Mouse (Mus musculus) MEL (cell line): ENCODE data around the gene Elof1. TPM values are rescaled to one million over a fixed set of nuclear protein-coding genes. Genes with fewer than 3 reads are reported as not detected.
A peak's percentile ranks its signal among the peaks of the same experiment; 100 is the strongest.

Source experiments
- DNase-seq: peaks from one replicate; pipeline ENCODE4 v3.0.0; 2011; ENCODE audit warnings: low read depth, low spot score
- H3K27ac ChIP-seq: 2 replicates; pipeline ENCODE4 v1.5.1; 2012; ENCODE audit warnings: low read depth, mild to moderate bottlenecking, control low read depth, low read length, moderate library complexity; ENCODE audit not compliant: control insufficient read depth
- H3K27me3 ChIP-seq, 2 experiments: fragments of 150-350 bp in 1 of 2; sonication (generic) in 1 of 2; 2 replicates each; pipeline ENCODE4 v1.6.1; 2012; ENCODE audit warnings: low read length in 2 of 2, mild to moderate bottlenecking in 2 of 2, improper control_type of control experiment in 1 of 2, moderate library complexity in 1 of 2; ENCODE audit not compliant: insufficient read depth in 2 of 2, control insufficient read depth in 1 of 2
- H3K36me3 ChIP-seq, 2 experiments: 2 replicates each; pipeline ENCODE4 v1.6.1; 2012 to 2014; ENCODE audit warnings: low read length in 2 of 2, improper control_type of control experiment in 1 of 2, inconsistent platforms in 1 of 2, mild to moderate bottlenecking in 1 of 2; ENCODE audit not compliant: insufficient read depth in 2 of 2, control insufficient read depth in 1 of 2
- H3K4me1 ChIP-seq, 2 experiments: fragments of 150-350 bp in 1 of 2; sonication (generic) in 1 of 2; 2 replicates each; pipeline ENCODE4 v1.6.1; 2012; ENCODE audit warnings: low read length in 2 of 2, improper control_type of control experiment in 1 of 2, mild to moderate bottlenecking in 1 of 2; ENCODE audit not compliant: insufficient read depth in 2 of 2, control insufficient read depth in 1 of 2
- H3K4me3 ChIP-seq, 2 experiments: fragments of 150-350 bp in 1 of 2; sonication (generic) in 1 of 2; 2 replicates each; pipeline ENCODE4 v1.5.1; 2012; ENCODE audit warnings: low read depth in 2 of 2, low read length in 2 of 2, mild to moderate bottlenecking in 2 of 2, moderate library complexity in 2 of 2, control low read depth in 1 of 2, improper control_type of control experiment in 1 of 2; ENCODE audit not compliant: control insufficient read depth in 1 of 2, insufficient read depth in 1 of 2
- H3K79me2 ChIP-seq: 2 replicates; pipeline ENCODE4 v1.6.1; 2012; ENCODE audit warnings: mild to moderate bottlenecking, low read length, moderate library complexity; ENCODE audit not compliant: control insufficient read depth, poor library complexity, insufficient read depth
- H3K9ac ChIP-seq: 2 replicates; pipeline ENCODE4 v1.6.1; 2012; ENCODE audit warnings: low read depth, mild to moderate bottlenecking, control low read depth, low read length, moderate library complexity; ENCODE audit not compliant: control insufficient read depth, poor library complexity, severe bottlenecking
- H3K9me3 ChIP-seq: fragments of 150-350 bp; sonication (generic); replicated peaks from 2 replicates; pipeline ENCODE4 v1.6.1; 2012; ENCODE audit warnings: mild to moderate bottlenecking, low read length, improper control_type of control experiment, moderate library complexity; ENCODE audit not compliant: insufficient read depth
- CHD1 ChIP-seq: IDR thresholded peaks from 2 replicates; pipeline ENCODE4 v1.6.1; 2012; ENCODE audit warnings: low read depth, mild to moderate bottlenecking, inconsistent platforms, low read length, improper control_type of control experiment
- CTCF ChIP-seq, 3 experiments: IDR thresholded peaks in 2 of 3; conservative IDR thresholded peaks in 1 of 3; 2 replicates each; pipeline ENCODE4 v1.5.1; 2011 to 2012; ENCODE audit warnings: low read length in 3 of 3, low read depth in 2 of 3, mild to moderate bottlenecking in 2 of 3, improper control_type of control experiment in 1 of 3, inconsistent platforms in 1 of 3, mixed read lengths in 1 of 3, moderate library complexity in 1 of 3; ENCODE audit not compliant: control insufficient read depth in 1 of 3, insufficient read depth in 1 of 3, poor library complexity in 1 of 3, severe bottlenecking in 1 of 3
- EP300 ChIP-seq, 2 experiments: IDR thresholded peaks; 2 replicates each; pipeline ENCODE4 v1.6.1; 2011; ENCODE audit warnings: improper control_type of control experiment in 2 of 2, low read length in 2 of 2, low read depth in 1 of 2, mild to moderate bottlenecking in 1 of 2
- GATA1 ChIP-seq: IDR thresholded peaks from 2 replicates; pipeline ENCODE4 v1.6.1; 2011; ENCODE audit warnings: low read depth, low read length, improper control_type of control experiment
- KAT2A ChIP-seq: conservative IDR thresholded peaks from 2 replicates; pipeline ENCODE4 v1.6.1; 2012; ENCODE audit warnings: low read depth, low read length, improper control_type of control experiment, inconsistent platforms
- MAX ChIP-seq: IDR thresholded peaks from 2 replicates; pipeline ENCODE4 v1.6.1; 2011; ENCODE audit warnings: low read length, improper control_type of control experiment
- MXI1 ChIP-seq: IDR thresholded peaks from 2 replicates; pipeline ENCODE4 v1.6.1; 2011; ENCODE audit warnings: mild to moderate bottlenecking, low read depth, low read length, improper control_type of control experiment
- MYC ChIP-seq: IDR thresholded peaks from 2 replicates; pipeline ENCODE4 v1.6.1; 2011; ENCODE audit warnings: low read depth, mild to moderate bottlenecking, low read length, improper control_type of control experiment, moderate library complexity
- NELFE ChIP-seq: IDR thresholded peaks from 2 replicates; pipeline ENCODE4 v1.6.1; 2011; ENCODE audit warnings: low read depth, low read length, improper control_type of control experiment
- RAD21 ChIP-seq: IDR thresholded peaks from 2 replicates; pipeline ENCODE4 v1.6.1; 2011; ENCODE audit warnings: mild to moderate bottlenecking, low read depth, low read length, improper control_type of control experiment
- RCOR1 ChIP-seq: IDR thresholded peaks from 2 replicates; pipeline ENCODE4 v1.6.1; 2012; ENCODE audit warnings: low read depth, mild to moderate bottlenecking, inconsistent platforms, low read length, improper control_type of control experiment
- SIN3A ChIP-seq: IDR thresholded peaks from 2 replicates; pipeline ENCODE4 v1.6.1; 2012; ENCODE audit warnings: low read length, improper control_type of control experiment, inconsistent platforms
- SMC3 ChIP-seq: IDR thresholded peaks from 2 replicates; pipeline ENCODE4 v1.6.1; 2011; ENCODE audit warnings: low read depth, low read length, improper control_type of control experiment
- TBP ChIP-seq: IDR thresholded peaks from 2 replicates; pipeline ENCODE4 v1.8.0; 2011; ENCODE audit warnings: low read depth, low read length, improper control_type of control experiment
- TCF12 ChIP-seq: IDR thresholded peaks from 2 replicates; pipeline ENCODE4 v1.6.1; 2014; ENCODE audit warnings: low read depth, mild to moderate bottlenecking, inconsistent platforms, low read length, improper control_type of control experiment, moderate library complexity
- USF1 ChIP-seq: IDR thresholded peaks from 2 replicates; pipeline ENCODE4 v1.6.1; 2014; ENCODE audit warnings: low read depth, mild to moderate bottlenecking, inconsistent platforms, low read length, improper control_type of control experiment, moderate library complexity
- USF2 ChIP-seq, 2 experiments: IDR thresholded peaks; 2 replicates each; pipeline ENCODE4 v1.6.1; 2011 to 2012; ENCODE audit warnings: improper control_type of control experiment in 2 of 2, low read length in 2 of 2, borderline replicate concordance in 1 of 2, inconsistent platforms in 1 of 2, low read depth in 1 of 2, mild to moderate bottlenecking in 1 of 2; ENCODE audit not compliant: insufficient read depth in 1 of 2
- ZC3H11A ChIP-seq: IDR thresholded peaks from 2 replicates; pipeline ENCODE4 v1.6.1; 2012; ENCODE audit warnings: low read depth, mild to moderate bottlenecking, inconsistent platforms, low read length, improper control_type of control experiment
- ZNF384 ChIP-seq: IDR thresholded peaks from 2 replicates; pipeline ENCODE4 v1.6.1; 2012; ENCODE audit warnings: low read depth, mild to moderate bottlenecking, inconsistent platforms, low read length, improper control_type of control experiment
- polyA plus RNA-seq, 2 experiments: library from polyadenylated mRNA; stranded (reverse) in 1 of 2; unstranded in 1 of 2; fragments of >175 nt in 1 of 2; fragments of >200 nt in 1 of 2; gene quantifications; 2 replicates each; pipeline versions ENCODE4 v1.2.1 to v1.2.4; 2012; ENCODE audit warnings: low replicate concordance in 2 of 2, low read depth in 1 of 2; ENCODE audit not compliant: insufficient read length in 2 of 2, insufficient read depth in 1 of 2, missing spikeins in 1 of 2
- total RNA-seq: library from RNA; depleted of rRNA; stranded (reverse); fragments of 300-350 nt; gene quantifications from 2 replicates; pipeline ENCODE4 v1.2.3, GENCODE M21; 2012

The Elof1 gene
- total and polyA plus RNA-seq, 3 experiments, result 421 to 505 TPM; not detected in 1

DNA sequence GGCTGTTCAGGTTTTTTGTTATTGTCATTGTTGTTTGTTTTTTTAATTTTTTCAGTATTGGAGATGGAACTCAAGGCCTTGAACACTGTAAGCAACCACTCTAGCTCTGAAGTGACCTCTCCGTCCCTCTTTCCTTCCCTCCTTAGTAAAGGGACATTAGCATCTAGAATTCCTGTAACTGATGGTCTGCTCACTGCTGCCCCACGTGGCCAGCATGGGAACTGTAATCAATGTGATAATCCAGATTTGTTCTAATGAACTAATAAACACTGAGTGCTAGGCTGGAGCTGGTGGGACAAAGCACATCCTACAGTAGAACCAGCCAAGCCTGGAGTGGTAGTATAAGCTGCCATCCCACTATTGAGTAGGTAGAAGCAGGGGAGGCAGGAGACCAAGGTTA is 21.5 kb upstream of the Elof1 start:
- Histone ChIP-seq H3K27ac (no peak overlapping the region), H3K9ac (no peak overlapping the region), H3K9me3 (no peaks in the 10 kb centered on the region), H3K36me3 (peaks cover 0 to 33% of the 10 kb centered on the region in 2 experiments; a peak in 2 of 4 replicates), H3K4me1 (peaks cover 18 to 36% of the 10 kb centered on the region in 2 experiments), H3K79me2 (no peaks in the 10 kb centered on the region), H3K4me3 (no peak overlapping the region), H3K27me3 (no peaks in the 10 kb centered on the region)
- TF ChIP-seq USF2 (IDR thresholded peaks at IDR 0.05; ENCODE audit: borderline replicate concordance in 1 of 2, insufficient read depth in 1 of 2, low read depth in 1 of 2, low read length in 2 of 2) (0 out of 4 replicates have a peak, but pooled peaks of 1 of the 2 experiments have one; percentile 32), RCOR1 (peak; percentile 69; the same call in 1 of the 2 replicates), MAX (peak; percentile 88), NELFE (no peak), ZNF384 (0 out of 2 replicates have a peak, but pooled peaks have one; percentile 16), SIN3A (no peak), MYC (0 out of 2 replicates have a peak, but pooled peaks have one; percentile 67), TCF12 (no peak), CHD1 (no peak), ZC3H11A (peak; percentile 35), SMC3 (peak; percentile 61), CTCF (IDR thresholded peaks at IDR 0.05 in 2 of 3, conservative IDR thresholded peaks at IDR 0.05 in 1 of 3; ENCODE audit: control insufficient read depth in 1 of 3, insufficient read depth in 1 of 3, low read depth in 2 of 3, low read length in 3 of 3, poor library complexity in 1 of 3, severe bottlenecking in 1 of 3) (peak; percentile 89 to 100 (median 97)), MXI1 (no peak), RAD21 (peak; percentile 64), EP300 (IDR thresholded peaks at IDR 0.05; ENCODE audit: low read depth in 1 of 2, low read length in 2 of 2) (peak in 1 of 2 experiments; percentile 11; a peak in 1 of 4 replicates), USF1 (peak; percentile 85)
- peak; percentile 82 for DNase-seq

- Histone ChIP-seq H3K9me3 (no peaks in the 10 kb centered on the region), H3K79me2 (no peaks in the 10 kb centered on the region), H3K4me1 (peaks cover 18 to 36% of the 10 kb centered on the region in 2 experiments), H3K36me3 (peaks cover 0 to 33% of the 10 kb centered on the region in 2 experiments; a peak in 2 of 4 replicates), H3K27me3 (no peaks in the 10 kb centered on the region), H3K9ac (no peak overlapping the region), H3K4me3 (no peak overlapping the region), H3K27ac (peak overlapping the region; percentile 54; the same call in 1 of the 2 replicates)
- TF ChIP-seq TBP, result no peak
- no peak for TF ChIP-seq EP300 (IDR thresholded peaks at IDR 0.05; ENCODE audit: low read depth in 1 of 2, low read length in 2 of 2)
- no peak for TF ChIP-seq KAT2A
- TF ChIP-seq GATA1, result no peak
- DNase-seq, result no peak
These were observed 20.0 kb upstream of the Elof1 start for GRCm38 (mm10) chr9:22136765-22137547.
